Mouse (Mus musculus): ENCODE data around the gene Ppp3ca.

The Ppp3ca gene

DNA sequence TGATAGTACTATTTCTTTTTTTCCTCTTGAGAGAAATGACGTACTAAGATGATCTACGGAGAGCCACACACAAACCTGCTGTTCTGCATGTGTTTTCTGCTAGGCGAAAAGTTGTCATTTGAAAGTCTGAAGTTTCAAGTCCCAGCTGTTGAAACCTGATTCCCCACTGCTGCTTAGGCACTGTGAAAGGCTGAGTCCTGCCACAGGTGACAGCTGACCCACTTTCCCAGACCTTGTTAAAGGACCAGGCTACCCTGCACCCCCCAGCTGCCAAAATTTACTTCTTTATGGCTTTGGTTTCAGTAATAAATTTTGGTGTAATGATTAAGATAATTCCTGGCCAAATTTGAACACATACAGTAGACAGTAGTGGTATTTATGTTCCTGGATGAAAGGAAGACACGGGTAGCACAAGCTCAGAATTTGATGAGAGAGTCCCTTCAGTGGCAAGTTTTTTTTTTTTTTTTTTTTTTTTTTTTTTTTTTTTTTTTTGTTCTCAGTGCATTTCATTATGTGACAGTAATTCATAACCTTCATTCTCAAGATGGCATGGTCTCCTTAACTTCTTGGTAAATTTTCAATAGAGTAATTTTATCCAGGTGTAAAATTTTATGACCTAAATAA, 52.0 kb downstream of the Ppp3ca start:
- DNase-seq (ENCODE audit: extremely low read depth, low read depth, low spot score): no peak

GRCm38 (mm10) chr3:136722493-136722892, 52.6 kb downstream of the Ppp3ca start:
- DNase-seq (ENCODE audit: extremely low read depth, low read depth, low spot score): no peak

GRCm38 (mm10) chr3:136725311-136726156, 55.6 kb downstream of the Ppp3ca start:
- DNase-seq (ENCODE audit: extremely low read depth, low read depth, low spot score): no peak

GRCm38 (mm10) chr3:136727877-136728276, 58.0 kb downstream of the Ppp3ca start:
- no peak for DNase-seq (ENCODE audit: extremely low read depth, low read depth, low spot score)

DNA sequence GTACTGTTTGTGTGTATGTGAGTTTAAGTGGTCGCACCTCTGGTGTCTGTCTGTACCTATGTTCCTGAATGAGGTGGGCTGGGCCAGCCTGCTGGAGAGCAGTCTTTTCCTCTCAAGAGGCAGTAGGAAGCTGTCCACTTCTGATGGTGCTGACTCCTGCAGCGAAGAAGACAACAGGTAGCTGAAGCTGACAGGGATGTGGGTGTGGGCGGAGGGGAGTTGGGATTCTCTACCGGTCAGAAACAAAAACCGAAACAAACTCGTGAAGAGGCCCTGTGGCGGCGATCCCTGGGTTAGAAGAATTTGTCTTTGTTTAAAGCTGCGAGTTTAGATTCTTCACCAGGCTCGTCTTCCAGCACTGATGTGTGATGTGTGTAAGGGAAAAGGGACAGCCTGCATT, 60.1 kb downstream of the Ppp3ca start:
- no peak for DNase-seq (ENCODE audit: extremely low read depth, low read depth, low spot score)

DNA sequence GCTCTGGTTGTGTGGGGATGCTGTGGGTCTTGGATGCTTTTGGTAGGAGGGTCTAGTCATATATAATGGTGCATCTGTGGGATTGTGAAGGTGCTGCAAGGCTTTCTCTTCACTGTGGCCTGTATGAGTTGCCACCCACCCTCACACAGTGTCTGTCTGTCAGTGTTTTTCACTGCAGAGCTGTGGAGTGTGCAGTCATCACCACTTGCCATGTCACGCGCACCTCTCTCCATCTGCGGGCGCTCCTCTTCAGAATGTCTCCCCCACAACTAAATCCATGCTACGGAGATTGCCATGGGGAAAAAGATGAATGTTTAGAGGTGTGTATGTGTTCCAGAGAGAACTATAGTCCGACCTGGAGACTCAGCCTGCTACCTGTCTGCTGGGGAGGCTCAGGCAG, 61.7 kb downstream of the Ppp3ca start:
- no peak for DNase-seq (ENCODE audit: extremely low read depth, low read depth, low spot score)

GRCm38 (mm10) chr3:136736021-136736420, 66.1 kb downstream of the Ppp3ca start:
- DNase-seq (ENCODE audit: extremely low read depth, low read depth, low spot score): no peak

DNA sequence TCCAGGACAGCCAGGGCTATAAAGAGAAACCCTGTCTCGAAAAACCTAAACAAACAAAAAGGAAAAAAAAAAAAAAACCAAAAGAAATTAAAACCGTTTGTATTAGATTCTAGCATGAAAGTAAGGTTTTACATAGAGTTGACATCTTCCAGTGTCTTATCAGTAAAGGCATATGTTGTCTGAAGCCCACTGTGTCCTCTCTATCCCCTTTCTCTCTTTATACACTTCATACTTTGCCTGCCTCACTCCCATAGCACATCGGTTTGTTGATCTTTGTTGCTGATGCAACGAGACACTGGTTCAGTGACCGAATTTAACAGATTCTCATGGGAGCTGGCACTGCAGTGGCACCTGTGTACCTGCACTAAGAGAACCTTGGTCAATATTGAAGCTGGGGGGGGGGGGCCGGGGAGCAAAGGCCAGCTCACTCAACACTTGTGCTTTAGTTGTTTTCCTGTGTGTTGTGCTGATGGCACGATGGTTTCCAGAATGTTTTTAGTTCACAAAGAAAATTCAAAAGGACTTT, 66.9 kb downstream of the Ppp3ca start:
- DNase-seq (ENCODE audit: extremely low read depth, low read depth, low spot score): no peak

GRCm38 (mm10) chr3:136738474-136738873, 68.5 kb downstream of the Ppp3ca start:
- no peak for DNase-seq (ENCODE audit: extremely low read depth, low read depth, low spot score)

DNA sequence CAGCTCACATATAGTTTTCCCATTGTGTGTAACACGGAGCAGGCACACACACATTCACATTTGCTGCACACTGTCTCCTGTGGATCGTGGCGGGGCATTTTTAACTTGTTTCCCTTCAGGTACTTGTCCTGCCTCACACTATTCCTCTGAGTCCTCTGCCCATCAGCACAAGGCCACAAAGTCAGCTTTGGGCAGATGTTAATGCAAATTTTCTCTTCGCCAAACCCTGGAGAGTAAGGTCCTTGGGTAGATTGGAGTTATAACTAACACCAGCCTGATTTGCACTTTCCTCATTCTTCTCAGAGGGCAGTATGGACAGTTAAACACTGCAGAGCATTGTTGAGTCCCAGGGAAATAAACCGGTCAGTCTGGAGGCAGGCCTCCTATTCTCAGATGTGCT, 69.0 kb downstream of the Ppp3ca start:
- no peak for DNase-seq (ENCODE audit: extremely low read depth, low read depth, low spot score)

GRCm38 (mm10) chr3:136741659-136742058, 71.7 kb downstream of the Ppp3ca start:
- no peak for DNase-seq (ENCODE audit: extremely low read depth, low read depth, low spot score)

GRCm38 (mm10) chr3:136742258-136743057, 72.5 kb downstream of the Ppp3ca start:
- no peak for DNase-seq (ENCODE audit: extremely low read depth, low read depth, low spot score)

GRCm38 (mm10) chr3:136744295-136744897, 74.5 kb downstream of the Ppp3ca start:
- no peak for DNase-seq (ENCODE audit: extremely low read depth, low read depth, low spot score)

GRCm38 (mm10) chr3:136745456-136745855, 75.5 kb downstream of the Ppp3ca start:
- no peak for DNase-seq (ENCODE audit: extremely low read depth, low read depth, low spot score)

GRCm38 (mm10) chr3:136748761-136749476, 79.0 kb downstream of the Ppp3ca start:
- DNase-seq (ENCODE audit: extremely low read depth, low read depth, low spot score): no peak

GRCm38 (mm10) chr3:136749477-136749797, 79.5 kb downstream of the Ppp3ca start:
- DNase-seq (ENCODE audit: extremely low read depth, low read depth, low spot score): no peak

DNA sequence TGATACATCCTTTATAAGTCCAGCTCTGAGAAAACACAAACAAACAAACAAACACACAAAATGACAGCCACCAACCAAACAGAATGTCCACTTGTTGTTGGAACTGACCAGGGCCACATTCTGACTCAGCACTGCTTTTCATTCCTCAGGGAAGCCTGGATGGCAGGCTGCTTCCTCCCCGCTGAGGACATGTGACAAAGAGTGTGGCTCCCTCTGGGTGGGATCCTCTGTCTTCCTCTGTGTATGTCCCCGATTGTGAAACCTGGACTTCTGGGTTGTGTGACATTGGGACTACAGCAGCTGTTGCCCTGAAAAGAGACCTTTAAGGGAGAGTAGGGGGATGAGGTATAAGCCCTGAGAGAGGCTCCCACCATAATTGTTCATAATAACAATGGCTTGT, 80.0 kb downstream of the Ppp3ca start:
- DNase-seq (ENCODE audit: extremely low read depth, low read depth, low spot score): no peak

GRCm38 (mm10) chr3:136752126-136752716, 82.3 kb downstream of the Ppp3ca start:
- no peak for DNase-seq (ENCODE audit: extremely low read depth, low read depth, low spot score)

GRCm38 (mm10) chr3:136756137-136756536, 86.2 kb downstream of the Ppp3ca start:
- no peak for DNase-seq (ENCODE audit: extremely low read depth, low read depth, low spot score)

- no peak for DNase-seq (ENCODE audit: extremely low read depth, low read depth, low spot score)
These were observed 89.5 kb downstream of the Ppp3ca start for GRCm38 (mm10) chr3:136759446-136759845.

All from fat pad, adult 2 months (tissue).